Mouse (Mus musculus): Measurements from ENCODE around the gene AI413582.
A peak's percentile ranks its signal among the peaks of the same experiment; 100 is the strongest.

The AI413582 gene

GRCm38 (mm10) chr17:27556315-27557011 lies 9.1 kb downstream of the AI413582 start, which contains the start of gene Hmga1:
Gene Hmga1 (plus strand): TSS chr17:27556497.
- DNase-seq (ENCODE audit: low read depth in 2 of 2, low spot score in 2 of 2) = peak; percentile 78 to 79

GRCm38 (mm10) chr17:27555512-27556172 lies 9.9 kb downstream of the AI413582 start:
- DNase-seq (ENCODE audit: low read depth in 2 of 2, low spot score in 2 of 2) = peak; percentile 47 to 60

- peak; percentile 35 to 39 for DNase-seq (ENCODE audit: low read depth in 2 of 2, low spot score in 2 of 2)
Measured at GRCm38 (mm10) chr17:27555075-27555511, 10.5 kb downstream of the AI413582 start.

- DNase-seq (ENCODE audit: low read depth in 2 of 2, low spot score in 2 of 2) = no peak
Measured at GRCm38 (mm10) chr17:27554062-27554960, 11.2 kb downstream of the AI413582 start.

GRCm38 (mm10) chr17:27552215-27553201 lies 13.0 kb downstream of the AI413582 start:
- DNase-seq (ENCODE audit: low read depth in 2 of 2, low spot score in 2 of 2) = no peak

- DNase-seq (ENCODE audit: low read depth in 2 of 2, low spot score in 2 of 2) = no peak
Measured at GRCm38 (mm10) chr17:27551393-27551940, 14.1 kb downstream of the AI413582 start.

- DNase-seq (ENCODE audit: low read depth in 2 of 2, low spot score in 2 of 2) = no peak
Measured at GRCm38 (mm10) chr17:27549234-27549633, 16.3 kb downstream of the AI413582 start.

GRCm38 (mm10) chr17:27547253-27547868 lies 18.2 kb downstream of the AI413582 start:
- DNase-seq (ENCODE audit: low read depth in 2 of 2, low spot score in 2 of 2) = no peak

- no peak for DNase-seq (ENCODE audit: low read depth in 2 of 2, low spot score in 2 of 2)
Measured at GRCm38 (mm10) chr17:27546574-27547085, 18.9 kb downstream of the AI413582 start.

GRCm38 (mm10) chr17:27545991-27546390 lies 19.6 kb downstream of the AI413582 start:
- DNase-seq (ENCODE audit: low read depth in 2 of 2, low spot score in 2 of 2) = no peak

GRCm38 (mm10) chr17:27544551-27544950 lies 21.0 kb downstream of the AI413582 start:
- DNase-seq (ENCODE audit: low read depth in 2 of 2, low spot score in 2 of 2) = no peak

- no peak for DNase-seq (ENCODE audit: low read depth in 2 of 2, low spot score in 2 of 2)
Measured at GRCm38 (mm10) chr17:27541984-27542383, 23.6 kb downstream of the AI413582 start.

GRCm38 (mm10) chr17:27541261-27541660 lies 24.3 kb downstream of the AI413582 start:
- no peak for DNase-seq (ENCODE audit: low read depth in 2 of 2, low spot score in 2 of 2)

- peak; percentile 89 to 92 for DNase-seq (ENCODE audit: low read depth in 2 of 2, low spot score in 2 of 2)
Measured at GRCm38 (mm10) chr17:27534718-27535117, 30.8 kb downstream of the AI413582 start.

- DNase-seq (ENCODE audit: low read depth in 2 of 2, low spot score in 2 of 2) = no peak
Measured at GRCm38 (mm10) chr17:27533354-27533753, 32.2 kb downstream of the AI413582 start.

GRCm38 (mm10) chr17:27532095-27532494 lies 33.5 kb downstream of the AI413582 start:
- DNase-seq (ENCODE audit: low read depth in 2 of 2, low spot score in 2 of 2) = no peak

GRCm38 (mm10) chr17:27528767-27529166 lies 36.8 kb downstream of the AI413582 start:
- no peak for DNase-seq (ENCODE audit: low read depth in 2 of 2, low spot score in 2 of 2)

GRCm38 (mm10) chr17:27528030-27528429 lies 37.5 kb downstream of the AI413582 start:
- DNase-seq (ENCODE audit: low read depth in 2 of 2, low spot score in 2 of 2) = no peak

- no peak for DNase-seq (ENCODE audit: low read depth in 2 of 2, low spot score in 2 of 2)
Measured at GRCm38 (mm10) chr17:27527188-27527587, 38.4 kb downstream of the AI413582 start.
